Mouse (Mus musculus) kidney, postnatal 0 days (tissue): Measurements from ENCODE around the gene Mrps5. TPM values are rescaled to one million over a fixed set of nuclear protein-coding genes. Genes with fewer than 3 reads are reported as not detected.
A peak's percentile ranks its signal among the peaks of the same experiment; 100 is the strongest.

ENCODE experiments used
- ATAC-seq: fragments of 200-750 bp; cut with Nextera tagmentation; replicated peaks from 2 replicates; pipeline ENCODE4 v1.8.0; 2017; ENCODE audit warnings: low read depth, moderate number of reproducible peaks, moderate TSS enrichment, moderate library complexity; ENCODE audit not compliant: low FRiP score
- DNase-seq: peaks from one replicate; pipeline ENCODE4 v3.0.0-alpha.2; 2016; ENCODE audit warnings: low spot score
- H3K27ac ChIP-seq: fragments of 300-500 bp; sonication (generic); 2 replicates; pipeline ENCODE4 v1.5.1; 2014; ENCODE audit warnings: mild to moderate bottlenecking
- H3K27me3 ChIP-seq: fragments of 300-500 bp; sonication (generic); 2 replicates; pipeline ENCODE4 v1.6.1; 2014; ENCODE audit warnings: low read length, mixed read lengths; ENCODE audit not compliant: insufficient read depth
- H3K36me3 ChIP-seq: fragments of 300-500 bp; sonication (generic); 2 replicates; pipeline ENCODE4 v1.6.1; 2014; ENCODE audit warnings: low read length, mixed read lengths; ENCODE audit not compliant: insufficient read depth
- H3K4me1 ChIP-seq: fragments of 300-500 bp; sonication (generic); replicated peaks from 2 replicates; pipeline ENCODE4 v1.6.1; 2014; ENCODE audit warnings: antibody characterized with exemption, low read length, mixed read lengths; ENCODE audit not compliant: insufficient read depth
- H3K4me2 ChIP-seq: fragments of 300-500 bp; sonication (generic); 2 replicates; pipeline ENCODE4 v1.6.1; 2014; ENCODE audit warnings: mild to moderate bottlenecking, low read length, moderate library complexity, mixed read lengths
- H3K4me3 ChIP-seq: fragments of 300-500 bp; sonication (generic); replicated peaks from 2 replicates; pipeline ENCODE4 v1.5.1; 2014; ENCODE audit warnings: low read depth, low read length
- H3K9ac ChIP-seq: fragments of 300-500 bp; sonication (generic); 2 replicates; pipeline ENCODE4 v1.6.1; 2014; ENCODE audit warnings: low read depth, low read length
- H3K9me3 ChIP-seq: fragments of 300-500 bp; sonication (generic); replicated peaks from 2 replicates; pipeline ENCODE4 v1.6.1; 2016; ENCODE audit warnings: low read length, inconsistent platforms, mixed read lengths
- CTCF ChIP-seq: IDR thresholded peaks from 2 replicates; pipeline ENCODE4 v1.5.1; 2016; ENCODE audit warnings: antibody characterized with exemption, low read depth, mild to moderate bottlenecking, moderate library complexity
- WGBS: fragments of 180-500 bp; shearing (Covaris S2); extraction: QIAGEN DNeasy Blood & Tissue Kit; methylation state at CpG from one replicate; pipeline ENCODE4 v1.1.7; 2014; 5-methylcytosine and 5-hydroxymethylcytosine counted together
- polyA plus RNA-seq: library from polyadenylated mRNA; unstranded; fragments of >200 nt; fragmentation: Nextera tagmentation; extraction: Ambion mirVana; gene quantifications from 2 replicates; pipeline ENCODE4 v1.2.1, GENCODE M21; 2015

Gene Mrps5
- polyA plus RNA-seq, 1 experiment from 2014 or later, result 151 TPM

GRCm38 (mm10) chr2:127608986-127609385 lies 22.0 kb downstream of the Mrps5 start:
- DNase-seq, result peak; percentile 23

GRCm38 (mm10) chr2:127611386-127611785 lies 24.4 kb downstream of the Mrps5 start:
- no peaks in the 10 kb centered on the region for H3K36me3 ChIP-seq
- DNase-seq (no peak), ATAC-seq (no peak)
- no peak for TF ChIP-seq CTCF
- H3K4me3 ChIP-seq, result no peak overlapping the region
- no peaks in the 10 kb centered on the region for H3K9me3 ChIP-seq
- WGBS, result 75% methylated on average over 4 of the region's 4 CpGs
- H3K4me1 ChIP-seq, result peaks cover 5% of the 10 kb centered on the region; the same call in 1 of the 2 replicates
- H3K27ac ChIP-seq, result no peak overlapping the region
- no peak overlapping the region for H3K9ac ChIP-seq
- H3K27me3 ChIP-seq, result no peaks in the 10 kb centered on the region
- no peak overlapping the region for H3K4me2 ChIP-seq

More at GRCm38 (mm10) chr2:127608986-127609385, 22.0 kb downstream of the Mrps5 start:
- Histone ChIP-seq H3K27ac (0 out of 2 replicates have a peak overlapping the region, but pooled peaks have one; percentile 5), H3K4me2 (no peak overlapping the region), H3K9ac (no peak overlapping the region), H3K36me3 (peaks cover 15% of the 10 kb centered on the region; the same call in 1 of the 2 replicates), H3K4me3 (no peak overlapping the region), H3K9me3 (no peaks in the 10 kb centered on the region), H3K4me1 (peaks cover 5% of the 10 kb centered on the region; the same call in 1 of the 2 replicates), H3K27me3 (no peaks in the 10 kb centered on the region)
- 0 out of 2 replicates have a peak, but pooled peaks have one; percentile 48 for ATAC-seq
- 5% methylated on average over 5 of the region's 5 CpGs for WGBS
- no peak for TF ChIP-seq CTCF

- H3K27ac ChIP-seq, result no peak overlapping the region
- H3K4me2 ChIP-seq, result no peak overlapping the region
- ATAC-seq (no peak), DNase-seq (no peak)
- no peaks in the 10 kb centered on the region for H3K9me3 ChIP-seq
- WGBS, result 92% methylated on average over 4 of the region's 4 CpGs
- no peak overlapping the region for H3K9ac ChIP-seq
- H3K36me3 ChIP-seq, result no peaks in the 10 kb centered on the region
- no peak for TF ChIP-seq CTCF
- peaks cover 5% of the 10 kb centered on the region; the same call in 1 of the 2 replicates for H3K4me1 ChIP-seq
- no peaks in the 10 kb centered on the region for H3K27me3 ChIP-seq
- H3K4me3 ChIP-seq, result no peak overlapping the region
Measured at GRCm38 (mm10) chr2:127612288-127612687, 25.3 kb downstream of the Mrps5 start.

- 77% methylated on average over 3 of the region's 3 CpGs for WGBS
- Histone ChIP-seq H3K27me3 (no peaks in the 10 kb centered on the region), H3K9ac (no peak overlapping the region), H3K4me2 (no peak overlapping the region), H3K4me1 (no peaks in the 10 kb centered on the region), H3K9me3 (no peaks in the 10 kb centered on the region), H3K27ac (no peak overlapping the region), H3K4me3 (no peak overlapping the region), H3K36me3 (no peaks in the 10 kb centered on the region)
- no peak for TF ChIP-seq CTCF
- DNase-seq, result no peak
- ATAC-seq, result no peak
Measured at GRCm38 (mm10) chr2:127619311-127619710, 32.3 kb downstream of the Mrps5 start.

GRCm38 (mm10) chr2:127622065-127622464 lies 35.0 kb downstream of the Mrps5 start:
- H3K4me2 ChIP-seq, result no peak overlapping the region
- no peak overlapping the region for H3K4me3 ChIP-seq
- H3K9ac ChIP-seq, result no peak overlapping the region
- ATAC-seq (no peak), DNase-seq (no peak)
- H3K27ac ChIP-seq, result no peak overlapping the region
- 39% methylated on average over 3 of the region's 3 CpGs for WGBS
- H3K9me3 ChIP-seq, result no peaks in the 10 kb centered on the region
- H3K4me1 ChIP-seq, result no peaks in the 10 kb centered on the region
- no peaks in the 10 kb centered on the region for H3K36me3 ChIP-seq
- TF ChIP-seq CTCF, result no peak
- H3K27me3 ChIP-seq, result no peaks in the 10 kb centered on the region

GRCm38 (mm10) chr2:127624786-127625185 lies 37.8 kb downstream of the Mrps5 start:
- Histone ChIP-seq H3K27me3 (no peaks in the 10 kb centered on the region), H3K27ac (peak overlapping the region; percentile 54; the same call in 1 of the 2 replicates), H3K4me1 (no peaks in the 10 kb centered on the region), H3K36me3 (no peaks in the 10 kb centered on the region), H3K4me3 (no peak overlapping the region), H3K4me2 (no peak overlapping the region), H3K9ac (no peak overlapping the region), H3K9me3 (no peaks in the 10 kb centered on the region)
- no peak for ATAC-seq
- no peak for TF ChIP-seq CTCF
- WGBS, result 87% methylated on average over 2 of the region's 2 CpGs
- no peak for DNase-seq

- Histone ChIP-seq H3K9me3 (no peaks in the 10 kb centered on the region), H3K4me3 (no peak overlapping the region), H3K9ac (no peak overlapping the region), H3K36me3 (no peaks in the 10 kb centered on the region), H3K27me3 (no peaks in the 10 kb centered on the region), H3K4me2 (no peak overlapping the region), H3K4me1 (no peaks in the 10 kb centered on the region), H3K27ac (peak overlapping the region; percentile 54)
- no peak for TF ChIP-seq CTCF
- ATAC-seq (peak; percentile 94), DNase-seq (peak; percentile 28)
- WGBS, result 54% methylated on average over 5 of the region's 5 CpGs
Measured at GRCm38 (mm10) chr2:127625659-127626058, 38.6 kb downstream of the Mrps5 start.
